Mouse (Mus musculus): ENCODE data around the gene Mat2b. TPM values are rescaled to one million over a fixed set of nuclear protein-coding genes. Genes with fewer than 3 reads are reported as not detected.

The Mat2b gene
- total and polyA plus RNA-seq, 3 experiments: 97.6 to 188 (median 105) TPM

DNA sequence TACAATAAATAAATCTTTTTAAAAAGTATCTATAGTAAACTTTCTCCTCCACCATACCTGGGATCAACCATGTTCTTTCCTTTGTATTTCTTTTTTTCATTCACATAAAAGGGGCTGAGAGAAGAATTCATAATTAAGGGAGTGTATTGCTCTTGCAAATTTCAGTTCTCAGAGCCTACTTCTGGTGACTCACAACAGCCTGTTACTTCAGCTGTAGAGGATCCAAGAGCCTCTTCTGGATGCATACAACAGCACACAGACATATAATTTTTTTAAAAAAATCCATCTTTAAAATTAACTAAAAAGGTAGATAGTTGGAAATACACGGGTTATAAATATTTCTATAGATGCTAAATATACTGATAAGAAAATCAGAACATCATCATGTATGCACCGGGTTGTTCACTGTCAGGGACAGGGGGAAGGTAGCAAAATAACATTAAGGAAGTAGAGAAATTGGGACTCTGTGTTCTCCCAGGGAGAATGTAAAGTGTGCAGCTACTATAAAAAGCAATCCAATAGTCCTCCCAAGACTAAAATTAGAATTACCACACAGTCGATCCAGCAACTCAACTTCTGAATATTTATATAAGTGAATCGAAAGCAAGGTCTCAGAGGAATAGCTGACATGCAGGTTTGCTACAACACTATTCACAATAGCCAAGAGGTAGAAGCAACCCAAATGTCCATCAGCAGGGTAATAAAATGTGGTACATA is 19.8 kb downstream of the Mat2b start:
- H3K27me3 ChIP-seq (ENCODE audit: control insufficient read depth in 1 of 2, insufficient read depth in 2 of 2, low read length in 2 of 2): no peaks in the 10 kb centered on the region
- no peak overlapping the region for H3K4me3 ChIP-seq (ENCODE audit: control insufficient read depth in 1 of 2, insufficient read depth in 1 of 2, low read depth in 2 of 2, low read length in 2 of 2)
- H3K36me3 ChIP-seq (ENCODE audit: control insufficient read depth in 1 of 2, insufficient read depth in 2 of 2, low read length in 2 of 2): peaks cover 0 to 12% of the 10 kb centered on the region in 2 experiments; a peak in 2 of 4 replicates
- no peaks in the 10 kb centered on the region for H3K9me3 ChIP-seq (replicated peaks; ENCODE audit: insufficient read depth, low read length)
- TF ChIP-seq RAD21 (IDR thresholded peaks at IDR 0.05; ENCODE audit: low read depth, low read length) (no peak), CTCF (IDR thresholded peaks at IDR 0.05 in 2 of 3, conservative IDR thresholded peaks at IDR 0.05 in 1 of 3; ENCODE audit: control insufficient read depth in 1 of 3, insufficient read depth in 1 of 3, low read depth in 2 of 3, low read length in 3 of 3, poor library complexity in 1 of 3, severe bottlenecking in 1 of 3) (no peak), CHD1 (IDR thresholded peaks at IDR 0.05; ENCODE audit: low read depth, low read length) (no peak), BHLHE40 (IDR thresholded peaks at IDR 0.05; ENCODE audit: borderline replicate concordance, low read depth, low read length) (no peak), TBP (IDR thresholded peaks at IDR 0.05; ENCODE audit: low read depth, low read length) (no peak), MAX (IDR thresholded peaks at IDR 0.05; ENCODE audit: low read length) (no peak), NRF1 (IDR thresholded peaks at IDR 0.05; ENCODE audit: insufficient read depth, low read depth, low read length, poor library complexity, severe bottlenecking) (no peak), SMC3 (IDR thresholded peaks at IDR 0.05; ENCODE audit: low read depth, low read length) (no peak), ZC3H11A (IDR thresholded peaks at IDR 0.05; ENCODE audit: low read depth, low read length) (no peak), MXI1 (IDR thresholded peaks at IDR 0.05; ENCODE audit: low read depth, low read length) (no peak), USF1 (IDR thresholded peaks at IDR 0.05; ENCODE audit: low read depth, low read length) (no peak), GATA1 (IDR thresholded peaks at IDR 0.05; ENCODE audit: low read depth, low read length) (no peak), SIN3A (IDR thresholded peaks at IDR 0.05; ENCODE audit: low read length) (no peak), EP300 (IDR thresholded peaks at IDR 0.05; ENCODE audit: low read depth in 1 of 2, low read length in 2 of 2) (no peak)
- no peak overlapping the region for H3K27ac ChIP-seq (ENCODE audit: control insufficient read depth, low read depth, low read length)
- H3K4me1 ChIP-seq (ENCODE audit: control insufficient read depth in 1 of 2, insufficient read depth in 2 of 2, low read length in 2 of 2): no peaks in the 10 kb centered on the region
- no peak for DNase-seq (ENCODE audit: low read depth, low spot score)
- no peaks in the 10 kb centered on the region for H3K79me2 ChIP-seq (ENCODE audit: control insufficient read depth, insufficient read depth, low read length, poor library complexity)
- H3K9ac ChIP-seq (ENCODE audit: control insufficient read depth, low read depth, low read length, poor library complexity, severe bottlenecking): no peak overlapping the region

DNA sequence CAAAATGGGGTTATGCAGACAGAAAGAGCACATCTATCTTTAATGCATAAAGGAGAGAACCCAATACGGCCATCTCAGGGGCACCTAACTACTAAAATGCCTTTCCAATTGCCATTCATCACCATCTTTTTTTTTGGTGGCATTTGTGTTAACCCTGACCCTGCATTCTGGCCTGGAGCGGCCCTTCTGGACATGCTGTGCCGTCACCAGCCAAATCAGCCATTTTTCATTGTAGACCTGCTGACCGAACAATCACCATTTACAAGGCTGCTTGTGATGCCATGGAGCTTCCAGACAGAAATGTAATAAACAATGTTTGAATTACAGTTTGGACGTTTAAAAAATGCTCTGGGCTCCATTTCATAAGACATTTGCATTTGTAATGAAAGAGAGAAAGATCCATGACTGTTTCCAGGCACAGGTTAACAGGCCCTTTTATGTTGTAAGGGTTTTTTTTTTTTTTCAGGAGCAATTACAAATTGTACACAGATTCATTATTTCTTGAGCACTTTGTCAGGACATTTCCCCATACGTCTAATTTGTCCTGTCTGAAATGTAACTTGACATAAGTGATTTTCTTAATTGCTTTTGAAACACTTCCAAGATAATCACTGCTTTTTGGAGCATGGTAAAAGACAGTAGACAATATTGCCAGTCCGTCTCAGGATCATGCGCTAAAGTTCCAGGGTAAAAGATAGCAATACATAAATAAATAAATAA is 45.1 kb downstream of the Mat2b start:
- Histone ChIP-seq H3K9ac (ENCODE audit: control insufficient read depth, low read depth, low read length, poor library complexity, severe bottlenecking) (no peak overlapping the region), H3K79me2 (ENCODE audit: control insufficient read depth, insufficient read depth, low read length, poor library complexity) (no peaks in the 10 kb centered on the region)

More for the DNA sequence above, 45.1 kb downstream of the Mat2b start:
- no peaks in the 10 kb centered on the region for H3K36me3 ChIP-seq (ENCODE audit: control insufficient read depth in 1 of 2, insufficient read depth in 2 of 2, low read length in 2 of 2)
- H3K4me1 ChIP-seq (ENCODE audit: control insufficient read depth in 1 of 2, insufficient read depth in 2 of 2, low read length in 2 of 2): no peaks in the 10 kb centered on the region
- no peaks in the 10 kb centered on the region for H3K9me3 ChIP-seq (replicated peaks; ENCODE audit: insufficient read depth, low read length)
- H3K27ac ChIP-seq (ENCODE audit: control insufficient read depth, low read depth, low read length): no peak overlapping the region
- H3K27me3 ChIP-seq (ENCODE audit: control insufficient read depth in 1 of 2, insufficient read depth in 2 of 2, low read length in 2 of 2): no peaks in the 10 kb centered on the region
- no peak for TF ChIP-seq MAFK (IDR thresholded peaks at IDR 0.05; ENCODE audit: borderline replicate concordance, low read depth, low read length)
- TF ChIP-seq RCOR1 (IDR thresholded peaks at IDR 0.05; ENCODE audit: low read depth, low read length): no peak
- no peak for TF ChIP-seq ZNF384 (IDR thresholded peaks at IDR 0.05; ENCODE audit: low read depth, low read length)
- no peak for TF ChIP-seq ETS1 (IDR thresholded peaks at IDR 0.05; ENCODE audit: low read depth, low read length)
- no peak for TF ChIP-seq CTCF (IDR thresholded peaks at IDR 0.05 in 2 of 3, conservative IDR thresholded peaks at IDR 0.05 in 1 of 3; ENCODE audit: control insufficient read depth in 1 of 3, insufficient read depth in 1 of 3, low read depth in 2 of 3, low read length in 3 of 3, poor library complexity in 1 of 3, severe bottlenecking in 1 of 3)
- no peak for TF ChIP-seq E2F4 (IDR thresholded peaks at IDR 0.05; ENCODE audit: borderline replicate concordance, low read depth, low read length)
- TF ChIP-seq UBTF (IDR thresholded peaks at IDR 0.05; ENCODE audit: borderline replicate concordance, insufficient read depth, low read depth, low read length): no peak
- no peak for TF ChIP-seq MXI1 (IDR thresholded peaks at IDR 0.05; ENCODE audit: low read depth, low read length)
- no peak for TF ChIP-seq POLR2AphosphoS5 (IDR thresholded peaks at IDR 0.05; ENCODE audit: borderline replicate concordance, low read depth, low read length)
- TF ChIP-seq MAZ (IDR thresholded peaks at IDR 0.05; ENCODE audit: low read depth, low read length): no peak
- DNase-seq (ENCODE audit: low read depth, low spot score): no peak
- no peak overlapping the region for H3K4me3 ChIP-seq (ENCODE audit: control insufficient read depth in 1 of 2, insufficient read depth in 1 of 2, low read depth in 2 of 2, low read length in 2 of 2)

Data from MEL (cell line).